Mouse (Mus musculus): ENCODE data around the gene Rgs16. TPM values are rescaled to one million over a fixed set of nuclear protein-coding genes. Genes with fewer than 3 reads are reported as not detected.

The Rgs16 gene
- total and polyA plus RNA-seq, 3 experiments: 0.61 to 4.5 (median 2.1) TPM

- DNase-seq: no peak
Measured at GRCm38 (mm10) chr1:153721565-153722310, 18.4 kb upstream of the Rgs16 start.

- DNase-seq: no peak
Measured at GRCm38 (mm10) chr1:153723426-153723825, 16.7 kb upstream of the Rgs16 start.

- DNase-seq: no peak
Measured at GRCm38 (mm10) chr1:153726636-153727035, 13.5 kb upstream of the Rgs16 start.

- DNase-seq: no peak
Measured at GRCm38 (mm10) chr1:153729806-153730205, 10.3 kb upstream of the Rgs16 start.

- peak; percentile 46 for DNase-seq
Measured at GRCm38 (mm10) chr1:153730671-153731070, 9.5 kb upstream of the Rgs16 start.

GRCm38 (mm10) chr1:153733181-153733580 lies 7.0 kb upstream of the Rgs16 start:
- DNase-seq: no peak

GRCm38 (mm10) chr1:153734866-153735265 lies 5.3 kb upstream of the Rgs16 start:
- DNase-seq: no peak

GRCm38 (mm10) chr1:153736096-153736495 lies 4.1 kb upstream of the Rgs16 start:
- DNase-seq: no peak

- no peak for DNase-seq
Measured at GRCm38 (mm10) chr1:153737101-153738085, 2.8 kb upstream of the Rgs16 start.

- no peak for DNase-seq
Measured at GRCm38 (mm10) chr1:153739437-153740015, 623 bp upstream of the Rgs16 start.

- no peak for DNase-seq
Measured at GRCm38 (mm10) chr1:153740775-153741400, 739 bp downstream of the Rgs16 start.

- DNase-seq: no peak
Measured at GRCm38 (mm10) chr1:153741551-153742316, 1.6 kb downstream of the Rgs16 start.

GRCm38 (mm10) chr1:153742374-153743155 lies 2.4 kb downstream of the Rgs16 start:
- DNase-seq: peak; percentile 61

- no peak for DNase-seq
Measured at GRCm38 (mm10) chr1:153746119-153746670, 6.0 kb downstream of the Rgs16 start.

GRCm38 (mm10) chr1:153746728-153747127 lies 6.6 kb downstream of the Rgs16 start:
- peak; percentile 77 for DNase-seq

GRCm38 (mm10) chr1:153747861-153748530 lies 7.8 kb downstream of the Rgs16 start:
- DNase-seq: no peak

- DNase-seq: peak; percentile 66
Measured at GRCm38 (mm10) chr1:153748549-153748948, 8.4 kb downstream of the Rgs16 start.

GRCm38 (mm10) chr1:153749211-153749801 lies 9.2 kb downstream of the Rgs16 start, which contains the start of gene Rnasel:
TSS of gene Rnasel (plus strand) at chr1:153749426.
- DNase-seq: peak; percentile 80

- DNase-seq: no peak
Measured at GRCm38 (mm10) chr1:153750054-153750453, 9.9 kb downstream of the Rgs16 start.
